Mouse (Mus musculus) G1E (cell line): ENCODE data around the gene Tex13c2. TPM values are rescaled to one million over a fixed set of nuclear protein-coding genes. Genes with fewer than 3 reads are reported as not detected.
A peak's percentile ranks its signal among the peaks of the same experiment; 100 is the strongest.

Source experiments
- ATAC-seq: 2 replicates; pipeline ENCODE4 v1.8.0; 2016; ENCODE audit warnings: mild to moderate bottlenecking; ENCODE audit not compliant: insufficient number of reproducible peaks, poor library complexity, low FRiP score, severe bottlenecking; ENCODE audit errors: extremely low read depth
- DNase-seq: peaks from one replicate; pipeline ENCODE4 v3.0.0; 2012; ENCODE audit warnings: low spot score
- H3K27me3 ChIP-seq: 2 replicates; pipeline ENCODE4 v1.6.1; 2012; ENCODE audit warnings: mild to moderate bottlenecking, low read length, inconsistent platforms; ENCODE audit not compliant: insufficient read depth
- H3K36me3 ChIP-seq: replicated peaks from 2 replicates; pipeline ENCODE3; 2012; ENCODE audit warnings: mild to moderate bottlenecking, inconsistent platforms
- H3K4me1 ChIP-seq: 2 replicates; pipeline ENCODE4 v1.6.1; 2012; ENCODE audit warnings: low read depth, low read length, inconsistent platforms, mixed read lengths; ENCODE audit not compliant: insufficient read depth
- H3K4me3 ChIP-seq: 2 replicates; pipeline ENCODE4 v1.5.1; 2012; ENCODE audit warnings: low read depth, mild to moderate bottlenecking, inconsistent platforms, low read length, moderate library complexity, mixed read lengths
- H3K9me3 ChIP-seq: replicated peaks from 2 replicates; pipeline ENCODE4 v1.6.1; 2012; ENCODE audit warnings: inconsistent platforms
- CTCF ChIP-seq: IDR thresholded peaks from 2 replicates; pipeline ENCODE4 v1.5.1; 2012; ENCODE audit warnings: low read depth, low read length, inconsistent platforms, mixed read lengths
- GATA1 ChIP-seq: IDR thresholded peaks from 2 replicates; pipeline ENCODE4 v1.6.1; 2012; ENCODE audit warnings: borderline replicate concordance, low read length, inconsistent platforms, mixed read lengths
- GATA2 ChIP-seq: IDR thresholded peaks from 2 replicates; pipeline ENCODE4 v1.6.1; 2012; ENCODE audit warnings: low read depth, low read length, inconsistent platforms, borderline replicate concordance
- POLR2AphosphoS5 ChIP-seq: IDR thresholded peaks from 2 replicates; pipeline ENCODE4 v1.6.1; 2012; ENCODE audit warnings: low read depth, low read length, inconsistent platforms; ENCODE audit not compliant: insufficient replicate concordance
- TAL1 ChIP-seq: conservative IDR thresholded peaks from 2 replicates; pipeline ENCODE4 v1.6.1; 2012; ENCODE audit warnings: low read depth, low read length, inconsistent platforms, mixed read lengths
- polyA plus RNA-seq: library from polyadenylated mRNA; stranded (reverse); fragments of >175 nt; gene quantifications from 2 replicates; pipeline ENCODE4 v1.2.3, GENCODE M21; 2012
- total RNA-seq, 2 experiments: library from RNA; stranded (forward) in 1 of 2; stranded (reverse) in 1 of 2; fragments of 200-1000 nt in 1 of 2; fragments of >200 nt in 1 of 2; fragmentation: Nextera tagmentation in 1 of 2; gene quantifications; 2 replicates each; pipeline ENCODE4 v1.2.3; 2014 to 2017

The Tex13c2 gene
- total and polyA plus RNA-seq, 3 experiments, result not detected

GRCm38 (mm10) chrX:42511105-42511504 lies 21.6 kb downstream of the Tex13c2 start:
- no peak overlapping the region for H3K4me3 ChIP-seq
- DNase-seq, result no peak
- no peaks in the 10 kb centered on the region for H3K4me1 ChIP-seq
- peaks cover 3% of the 10 kb centered on the region for H3K27me3 ChIP-seq
- TF ChIP-seq CTCF (no peak), GATA2 (no peak), GATA1 (no peak), TAL1 (no peak), POLR2AphosphoS5 (no peak)
- no peaks in the 10 kb centered on the region for H3K9me3 ChIP-seq
- H3K36me3 ChIP-seq, result no peaks in the 10 kb centered on the region
- ATAC-seq, result no peak

- Histone ChIP-seq H3K36me3 (no peaks in the 10 kb centered on the region), H3K27me3 (peaks cover 3% of the 10 kb centered on the region), H3K4me3 (no peak overlapping the region), H3K9me3 (no peaks in the 10 kb centered on the region), H3K4me1 (no peaks in the 10 kb centered on the region)
- ATAC-seq, result no peak
- TF ChIP-seq TAL1, result no peak
- no peak for TF ChIP-seq POLR2AphosphoS5
- no peak for TF ChIP-seq CTCF
- TF ChIP-seq GATA2, result no peak
- TF ChIP-seq GATA1, result no peak
- no peak for DNase-seq
Measured at GRCm38 (mm10) chrX:42512567-42512966, 23.1 kb downstream of the Tex13c2 start.

- H3K36me3 ChIP-seq, result no peaks in the 10 kb centered on the region
- TF ChIP-seq TAL1, result no peak
- TF ChIP-seq CTCF, result no peak
- no peak for TF ChIP-seq POLR2AphosphoS5
- no peak for TF ChIP-seq GATA1
- DNase-seq (no peak), ATAC-seq (no peak)
- H3K9me3 ChIP-seq, result no peaks in the 10 kb centered on the region
- no peaks in the 10 kb centered on the region for H3K4me1 ChIP-seq
- H3K4me3 ChIP-seq, result no peak overlapping the region
- no peaks in the 10 kb centered on the region for H3K27me3 ChIP-seq
Measured at GRCm38 (mm10) chrX:42522868-42523267, 33.4 kb downstream of the Tex13c2 start.

GRCm38 (mm10) chrX:42530703-42531102 lies 41.2 kb downstream of the Tex13c2 start:
- Histone ChIP-seq H3K36me3 (no peaks in the 10 kb centered on the region), H3K4me1 (no peaks in the 10 kb centered on the region), H3K9me3 (no peaks in the 10 kb centered on the region), H3K27me3 (no peaks in the 10 kb centered on the region), H3K4me3 (no peak overlapping the region)
- no peak for ATAC-seq
- TF ChIP-seq CTCF, result no peak
- TF ChIP-seq TAL1, result no peak
- TF ChIP-seq GATA2, result no peak
- TF ChIP-seq GATA1, result no peak
- no peak for TF ChIP-seq POLR2AphosphoS5
- no peak for DNase-seq

GRCm38 (mm10) chrX:42540030-42540755 lies 50.7 kb downstream of the Tex13c2 start:
- peaks cover 2% of the 10 kb centered on the region; the same call in 1 of the 2 replicates for H3K4me1 ChIP-seq
- H3K9me3 ChIP-seq, result no peaks in the 10 kb centered on the region
- TF ChIP-seq GATA2, result no peak
- no peak for TF ChIP-seq GATA1
- no peak for TF ChIP-seq CTCF
- no peak for TF ChIP-seq TAL1
- TF ChIP-seq POLR2AphosphoS5, result no peak
- no peaks in the 10 kb centered on the region for H3K36me3 ChIP-seq
- no peaks in the 10 kb centered on the region for H3K27me3 ChIP-seq
- no peak for ATAC-seq
- no peak overlapping the region; the same call in 1 of the 2 replicates for H3K4me3 ChIP-seq
- no peak for DNase-seq

GRCm38 (mm10) chrX:42540756-42541053 lies 51.2 kb downstream of the Tex13c2 start:
- Histone ChIP-seq H3K9me3 (no peaks in the 10 kb centered on the region), H3K4me1 (peaks cover 2% of the 10 kb centered on the region; the same call in 1 of the 2 replicates), H3K4me3 (no peak overlapping the region; the same call in 1 of the 2 replicates), H3K36me3 (no peaks in the 10 kb centered on the region), H3K27me3 (no peaks in the 10 kb centered on the region)
- DNase-seq (no peak), ATAC-seq (peak; percentile 40)
- no peak for TF ChIP-seq GATA1
- no peak for TF ChIP-seq TAL1
- no peak for TF ChIP-seq POLR2AphosphoS5
- TF ChIP-seq CTCF, result no peak
- no peak for TF ChIP-seq GATA2

Other genes with a start within 250 kb of the Tex13c2 start
- gene Sh2d1a, start 12.8 kb downstream of the Tex13c2 start, total RNA-seq (2014; fragmentation: Nextera tagmentation), result not detected in 2 replicates
- gene Sh2d1a, start 12.8 kb downstream of the Tex13c2 start, total RNA-seq (2017), result 0.12 TPM in 1 of 2 replicates, not detected in the other
- gene Sh2d1a, start 12.8 kb downstream of the Tex13c2 start, polyA plus RNA-seq, result not detected in 2 replicates